Mouse (Mus musculus): ENCODE data around the gene Pa2g4.
"Not testable (repeated sequence)": the region's sequence is repeated elsewhere in the genome, so short reads cannot be mapped to it uniquely, and the experiment has no call there.

The Pa2g4 gene

DNA sequence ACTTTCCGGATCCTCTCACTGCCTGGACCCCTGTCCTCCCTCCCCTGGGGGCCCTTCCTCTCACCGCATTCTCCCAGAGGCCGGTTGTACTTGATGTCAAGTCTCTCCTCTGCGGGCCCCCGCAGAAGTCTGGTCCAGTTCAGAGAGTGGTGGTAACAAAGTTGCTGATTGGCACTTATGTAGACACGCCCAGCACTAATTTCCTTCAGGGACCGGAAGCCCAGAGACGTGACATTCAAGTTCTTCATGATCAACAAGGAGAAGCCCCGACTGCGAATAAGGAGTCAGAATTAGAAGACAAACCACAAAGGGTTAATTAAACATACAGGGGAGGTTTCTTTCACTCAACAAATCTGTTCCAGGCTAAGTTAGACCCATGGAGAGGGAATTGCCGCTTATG lies 12.5 kb upstream of the Pa2g4 start:
- no peak for DNase-seq

GRCm38 (mm10) chr10:128575063-128575462 lies 9.3 kb upstream of the Pa2g4 start:
- no peak for DNase-seq

- DNase-seq, result peak in 1 of 2 experiments; percentile 47
These were observed 490 bp downstream of the Pa2g4 start for GRCm38 (mm10) chr10:128565206-128565787.

DNA sequence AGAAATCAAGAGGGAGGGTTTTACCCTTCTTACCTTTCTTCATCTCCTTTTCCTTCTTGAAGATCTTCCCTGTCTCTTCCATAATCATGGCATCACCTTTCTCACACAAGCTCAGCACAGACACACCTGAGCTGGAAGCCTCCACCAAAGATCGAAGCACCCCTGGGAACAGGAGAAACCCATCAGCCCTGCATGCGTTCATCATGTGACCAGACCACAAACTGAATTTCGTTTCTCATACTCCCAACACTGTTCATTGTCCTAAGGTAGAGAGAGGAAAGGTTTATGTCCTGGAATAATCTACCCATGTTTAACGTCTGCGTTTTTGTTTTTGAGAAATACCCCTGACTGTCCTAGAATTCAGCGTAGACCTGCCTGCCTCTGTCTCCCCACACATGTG lies 2.2 kb downstream of the Pa2g4 start:
- DNase-seq, result no peak

GRCm38 (mm10) chr10:128556963-128557362 lies 8.8 kb downstream of the Pa2g4 start:
- DNase-seq, result no peak

GRCm38 (mm10) chr10:128556286-128556685 lies 9.5 kb downstream of the Pa2g4 start:
- no peak for DNase-seq

DNA sequence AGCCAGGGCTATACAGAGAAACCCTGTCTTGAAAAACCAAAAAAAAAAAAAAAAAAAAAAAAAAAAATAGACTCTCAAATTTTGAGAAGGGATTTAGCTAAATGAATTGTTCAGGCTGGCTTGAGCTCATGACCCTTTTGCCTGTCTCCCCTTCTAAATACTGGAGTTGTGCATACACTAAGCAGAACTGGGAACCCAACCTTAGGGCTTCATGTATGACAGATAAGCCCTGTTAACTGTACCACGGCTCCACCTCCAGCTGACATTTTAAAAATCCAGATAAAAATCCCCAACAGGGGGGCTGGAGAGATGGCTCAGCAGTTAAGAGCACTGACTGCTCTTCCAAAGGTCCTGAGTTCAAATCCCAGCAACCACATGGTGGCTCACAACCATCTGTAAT lies 10.2 kb downstream of the Pa2g4 start:
- not testable (repeated sequence) for DNase-seq

GRCm38 (mm10) chr10:128550144-128550823 lies 15.5 kb downstream of the Pa2g4 start:
- not testable (repeated sequence) for DNase-seq

- DNase-seq, result peak in 1 of 2 experiments; percentile 35
These were observed 16.1 kb downstream of the Pa2g4 start for GRCm38 (mm10) chr10:128549682-128550057.

DNA sequence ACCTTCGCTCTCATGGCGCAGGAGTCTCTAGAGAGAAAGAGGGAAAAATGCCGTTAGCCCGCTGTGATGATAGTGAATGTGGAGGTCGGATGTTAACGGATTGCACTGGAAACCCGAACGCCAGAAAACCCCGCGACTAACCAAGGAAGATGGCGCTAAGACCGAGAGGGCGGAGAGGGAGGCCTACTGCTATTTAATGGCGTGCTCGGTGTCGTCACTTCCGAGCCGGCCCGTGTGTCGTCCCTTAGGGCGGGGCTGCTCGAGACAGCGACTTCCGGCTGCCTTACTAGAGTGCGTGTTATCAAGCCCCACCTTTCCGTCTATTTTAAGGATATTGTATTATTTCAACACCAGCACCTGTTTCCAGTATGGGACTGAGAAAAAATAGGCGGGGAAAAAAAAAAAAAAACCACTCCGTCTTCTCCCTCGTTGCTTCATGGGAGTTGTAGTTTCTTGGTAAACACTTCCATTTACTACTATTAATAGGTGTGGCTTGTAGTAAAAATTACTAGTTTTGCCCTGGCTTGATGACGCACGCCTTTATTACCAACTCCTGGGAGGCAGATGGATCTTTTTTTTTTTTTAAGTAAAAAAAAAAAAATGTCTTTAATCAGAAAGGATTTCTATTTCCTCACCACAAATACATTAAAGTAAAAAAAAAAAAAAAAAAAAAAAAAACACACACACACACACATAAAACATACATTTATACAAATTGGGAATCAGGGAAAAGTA lies 16.7 kb downstream of the Pa2g4 start, which contains the start of gene Rpl41:
Rpl41 (minus strand) TSS at position 359 of the 735 bp plus-strand sequence.
- DNase-seq, result peak; percentile 87 to 92

DNA sequence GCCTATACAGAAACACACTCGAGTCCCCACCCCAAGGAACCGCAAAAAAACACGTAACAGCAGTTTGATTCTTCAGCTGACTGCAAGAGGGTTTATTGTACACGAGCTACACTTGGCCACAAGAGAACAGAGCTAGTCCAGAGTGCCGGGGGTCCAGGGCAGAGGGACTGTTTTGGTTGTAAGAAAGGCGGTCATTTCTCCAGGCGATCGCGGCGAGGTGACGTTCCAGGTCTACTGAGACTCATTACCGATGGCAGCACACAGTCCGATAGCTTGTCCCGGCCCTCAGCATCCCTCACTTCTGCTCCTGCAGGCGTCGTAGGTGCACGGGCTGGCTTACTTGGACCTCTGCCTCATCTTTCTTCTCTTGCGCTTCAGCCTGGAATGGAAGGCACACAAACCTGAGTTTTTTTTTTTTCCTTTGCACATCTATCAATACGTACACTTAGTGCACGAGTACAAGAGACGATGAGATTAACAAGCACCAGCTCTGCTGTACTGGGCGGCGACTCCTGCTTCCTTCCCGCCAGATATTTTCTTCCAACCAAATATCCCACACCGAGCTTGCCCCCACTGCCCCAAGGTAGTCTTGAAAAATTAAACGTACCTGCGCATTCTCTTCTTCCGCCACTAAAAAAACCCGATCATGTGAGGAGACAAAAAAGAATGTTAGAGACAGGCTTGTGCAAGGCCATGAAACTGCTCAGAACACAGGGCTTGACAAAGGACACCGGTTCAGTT lies 17.6 kb downstream of the Pa2g4 start:
- DNase-seq, result peak in 1 of 2 experiments; percentile 23

DNA sequence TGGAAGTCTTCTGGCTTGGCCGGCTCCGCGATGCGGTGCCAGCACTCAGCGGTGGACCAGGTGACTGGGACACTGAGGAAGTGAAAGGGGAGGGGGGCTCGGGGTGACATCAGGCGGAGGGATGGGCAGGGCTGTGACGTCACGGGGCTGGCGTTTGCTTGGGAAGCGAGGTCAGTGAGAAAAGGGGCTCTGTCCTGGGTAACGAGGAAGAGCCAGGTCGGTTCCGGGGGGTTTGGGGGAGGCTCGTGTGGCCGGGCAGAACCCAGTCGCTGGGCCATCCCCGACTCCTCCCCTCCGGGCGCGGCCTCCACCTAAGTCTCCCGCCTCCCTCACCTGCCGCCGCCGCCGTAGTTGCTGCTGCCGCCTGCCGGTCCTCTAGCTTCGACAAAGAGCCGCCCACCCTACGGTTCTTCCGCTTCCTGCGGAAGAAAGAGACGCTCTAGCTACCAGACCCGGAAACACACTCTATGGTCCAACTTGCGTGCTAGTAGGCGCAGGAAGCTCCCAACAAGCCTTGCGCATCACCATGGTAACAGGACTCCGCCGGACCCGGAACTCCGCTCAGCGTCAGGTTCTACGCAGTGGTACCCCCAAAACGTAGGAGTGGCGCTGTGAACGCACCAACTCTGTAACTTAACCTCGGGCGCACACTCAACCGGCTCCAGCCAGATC lies 18.3 kb downstream of the Pa2g4 start, which contains the start of gene Zc3h10:
Zc3h10 (minus strand) TSS at position 414 of the 672 bp plus-strand sequence.
- DNase-seq, result peak; percentile 93 to 97

GRCm38 (mm10) chr10:128546787-128547186 lies 19.0 kb downstream of the Pa2g4 start:
- DNase-seq, result no peak

DNA sequence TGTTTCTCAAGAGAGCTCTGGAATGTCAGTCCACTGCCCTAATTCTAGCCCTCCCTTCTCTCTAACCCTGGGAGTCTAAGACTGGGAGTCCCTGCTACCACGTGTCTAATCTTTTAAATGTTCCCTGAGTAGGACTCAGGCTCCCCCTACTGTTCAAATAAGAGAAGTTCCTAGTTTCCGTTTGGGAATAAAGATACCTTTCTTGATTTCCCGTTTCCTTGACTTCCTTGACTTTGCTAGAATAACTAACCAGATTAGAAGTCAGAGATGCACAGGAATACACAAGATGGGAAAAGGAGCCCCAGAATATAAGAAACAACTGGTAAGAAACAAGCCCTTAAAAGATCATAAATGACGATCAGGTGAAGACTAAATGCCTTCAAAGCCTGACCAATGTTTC lies 19.4 kb downstream of the Pa2g4 start:
- DNase-seq, result no peak

- DNase-seq, result no peak
These were observed 20.3 kb downstream of the Pa2g4 start for GRCm38 (mm10) chr10:128545570-128545898.

DNA sequence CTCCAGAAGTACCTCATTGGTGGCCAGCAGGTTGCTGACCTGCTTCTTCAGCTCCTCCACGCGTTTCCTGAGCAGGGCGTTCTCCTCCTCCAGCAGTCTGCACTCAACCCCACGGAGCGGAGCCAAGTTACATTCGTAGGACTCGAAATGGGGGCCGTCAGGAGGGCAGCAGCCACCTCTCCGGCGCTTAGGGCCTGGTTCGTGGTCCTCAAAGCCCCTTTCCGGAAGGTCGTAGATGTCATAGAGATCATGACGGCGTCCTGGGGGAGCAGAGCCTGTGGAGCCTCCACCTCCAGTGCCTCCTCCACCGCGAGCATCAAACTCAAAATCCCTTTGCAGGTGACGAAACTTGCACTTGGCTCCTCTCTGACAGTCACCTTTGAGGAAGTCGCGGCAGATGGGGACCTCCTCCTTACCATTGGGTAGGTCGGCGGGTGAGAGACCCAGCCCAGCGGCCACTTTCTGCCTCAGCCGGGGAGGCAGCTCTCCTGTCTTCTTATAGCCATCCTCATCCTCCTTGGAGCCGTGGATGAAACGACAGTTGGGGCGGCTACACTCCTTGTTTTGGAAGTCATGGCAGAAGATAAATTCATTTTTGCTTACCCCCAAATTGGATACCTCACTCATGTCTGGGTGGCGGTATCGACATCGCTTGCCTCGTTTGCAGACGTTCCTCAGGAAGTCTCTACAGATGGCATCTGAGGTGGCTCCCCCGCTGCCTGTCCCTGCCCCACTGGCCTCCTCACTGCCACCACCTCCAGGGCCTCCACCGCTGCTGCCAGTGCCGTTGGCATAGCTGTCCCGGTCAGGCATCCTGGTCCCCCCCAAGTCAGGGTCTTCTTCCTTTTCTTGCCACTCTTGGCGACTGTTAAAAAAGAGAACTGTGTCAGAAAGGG lies 20.9 kb downstream of the Pa2g4 start:
- no peak for DNase-seq

- no peak for DNase-seq
These were observed 21.6 kb downstream of the Pa2g4 start for GRCm38 (mm10) chr10:128544151-128544657.

- no peak for DNase-seq
These were observed 22.7 kb downstream of the Pa2g4 start for GRCm38 (mm10) chr10:128543100-128543499.

DNA sequence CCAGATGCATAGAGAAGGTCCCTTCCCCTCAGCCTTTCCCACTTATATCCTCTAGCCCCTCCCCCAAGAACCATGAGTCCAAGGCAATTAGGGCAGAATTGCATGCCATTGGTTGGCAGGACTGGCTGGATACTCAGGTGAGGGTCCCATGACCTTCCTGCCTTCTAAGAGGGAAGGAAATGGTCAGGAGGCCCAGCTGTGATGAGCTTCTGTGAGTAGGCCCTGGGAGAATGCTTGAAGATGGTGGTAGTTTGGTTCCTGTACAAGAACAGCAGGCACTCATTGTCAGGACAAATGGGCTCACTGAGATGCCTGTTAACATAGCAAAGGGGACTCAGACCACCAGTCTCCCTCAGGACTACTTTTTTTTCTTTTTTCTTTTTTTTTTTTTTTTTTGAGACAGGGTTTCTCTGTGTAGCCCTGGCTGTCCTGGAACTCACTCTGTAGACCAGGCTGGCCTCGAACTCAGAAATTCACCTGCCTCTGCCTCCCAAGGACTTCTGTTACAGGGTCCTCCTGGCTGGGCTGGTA lies 27.4 kb downstream of the Pa2g4 start:
- no peak for DNase-seq

DNA sequence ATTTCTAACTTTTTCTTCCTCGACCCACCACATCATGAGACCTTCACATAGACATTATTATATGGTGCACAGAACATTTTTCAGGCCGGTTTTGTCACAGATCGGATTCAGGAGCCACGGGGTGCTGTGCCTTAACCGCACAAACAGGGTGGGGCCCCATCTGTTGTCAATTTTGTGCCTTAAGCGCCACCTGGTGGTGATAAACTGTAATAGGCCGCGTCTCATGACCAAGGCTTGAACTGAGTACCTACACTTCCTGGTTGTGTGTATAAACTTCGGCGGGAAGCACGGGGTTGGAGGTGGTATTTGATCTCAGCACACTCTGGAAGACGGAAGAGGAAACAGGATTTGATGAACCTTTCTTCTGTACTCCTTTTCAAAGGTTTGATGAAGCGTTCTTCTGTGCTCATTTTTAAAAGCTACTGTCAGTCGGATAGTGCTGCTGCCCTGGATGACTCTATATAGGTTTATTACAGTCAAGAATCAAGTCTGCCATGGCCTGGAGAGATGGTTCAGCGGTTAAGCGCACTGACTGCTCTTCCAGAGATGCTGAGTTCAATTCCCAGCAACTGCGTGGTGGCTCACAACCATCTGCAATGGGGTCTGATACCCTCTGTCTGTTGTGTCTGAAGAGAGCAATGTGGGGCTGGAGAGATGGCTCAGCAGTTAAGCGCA lies 29.4 kb downstream of the Pa2g4 start:
- peak; percentile 85 to 92 for DNase-seq

Data from thymus, adult 18-20 months (tissue).